Mouse (Mus musculus) MEL (cell line): Measurements from ENCODE around the gene Cdkn1a. TPM values are rescaled to one million over a fixed set of nuclear protein-coding genes. Genes with fewer than 3 reads are reported as not detected.

Experiments used
- DNase-seq: peaks from one replicate; pipeline ENCODE4 v3.0.0; 2011; ENCODE audit warnings: low read depth, low spot score
- H3K27ac ChIP-seq: 2 replicates; pipeline ENCODE4 v1.5.1; 2012; ENCODE audit warnings: low read depth, mild to moderate bottlenecking, control low read depth, low read length, moderate library complexity; ENCODE audit not compliant: control insufficient read depth
- H3K27me3 ChIP-seq, 2 experiments: fragments of 150-350 bp in 1 of 2; sonication (generic) in 1 of 2; 2 replicates each; pipeline ENCODE4 v1.6.1; 2012; ENCODE audit warnings: low read length in 2 of 2, mild to moderate bottlenecking in 2 of 2, improper control_type of control experiment in 1 of 2, moderate library complexity in 1 of 2; ENCODE audit not compliant: insufficient read depth in 2 of 2, control insufficient read depth in 1 of 2
- H3K36me3 ChIP-seq, 2 experiments: 2 replicates each; pipeline ENCODE4 v1.6.1; 2012 to 2014; ENCODE audit warnings: low read length in 2 of 2, improper control_type of control experiment in 1 of 2, inconsistent platforms in 1 of 2, mild to moderate bottlenecking in 1 of 2; ENCODE audit not compliant: insufficient read depth in 2 of 2, control insufficient read depth in 1 of 2
- H3K4me1 ChIP-seq, 2 experiments: fragments of 150-350 bp in 1 of 2; sonication (generic) in 1 of 2; 2 replicates each; pipeline ENCODE4 v1.6.1; 2012; ENCODE audit warnings: low read length in 2 of 2, improper control_type of control experiment in 1 of 2, mild to moderate bottlenecking in 1 of 2; ENCODE audit not compliant: insufficient read depth in 2 of 2, control insufficient read depth in 1 of 2
- H3K4me3 ChIP-seq, 2 experiments: fragments of 150-350 bp in 1 of 2; sonication (generic) in 1 of 2; 2 replicates each; pipeline ENCODE4 v1.5.1; 2012; ENCODE audit warnings: low read depth in 2 of 2, low read length in 2 of 2, mild to moderate bottlenecking in 2 of 2, moderate library complexity in 2 of 2, control low read depth in 1 of 2, improper control_type of control experiment in 1 of 2; ENCODE audit not compliant: control insufficient read depth in 1 of 2, insufficient read depth in 1 of 2
- H3K79me2 ChIP-seq: 2 replicates; pipeline ENCODE4 v1.6.1; 2012; ENCODE audit warnings: mild to moderate bottlenecking, low read length, moderate library complexity; ENCODE audit not compliant: control insufficient read depth, poor library complexity, insufficient read depth
- H3K9ac ChIP-seq: 2 replicates; pipeline ENCODE4 v1.6.1; 2012; ENCODE audit warnings: low read depth, mild to moderate bottlenecking, control low read depth, low read length, moderate library complexity; ENCODE audit not compliant: control insufficient read depth, poor library complexity, severe bottlenecking
- H3K9me3 ChIP-seq: fragments of 150-350 bp; sonication (generic); replicated peaks from 2 replicates; pipeline ENCODE4 v1.6.1; 2012; ENCODE audit warnings: mild to moderate bottlenecking, low read length, improper control_type of control experiment, moderate library complexity; ENCODE audit not compliant: insufficient read depth
- BHLHE40 ChIP-seq: IDR thresholded peaks from 2 replicates; pipeline ENCODE4 v1.6.1; 2012; ENCODE audit warnings: low read depth, mild to moderate bottlenecking, inconsistent platforms, low read length, improper control_type of control experiment, borderline replicate concordance
- ELF1 ChIP-seq: IDR thresholded peaks from 2 replicates; pipeline ENCODE4 v1.6.1; 2014; ENCODE audit warnings: low read depth, mild to moderate bottlenecking, inconsistent platforms, low read length, improper control_type of control experiment, moderate library complexity
- EP300 ChIP-seq, 2 experiments: IDR thresholded peaks; 2 replicates each; pipeline ENCODE4 v1.6.1; 2011; ENCODE audit warnings: improper control_type of control experiment in 2 of 2, low read length in 2 of 2, low read depth in 1 of 2, mild to moderate bottlenecking in 1 of 2
- ETS1 ChIP-seq: IDR thresholded peaks from 2 replicates; pipeline ENCODE4 v1.6.1; 2012; ENCODE audit warnings: low read depth, mild to moderate bottlenecking, inconsistent platforms, low read length, improper control_type of control experiment, moderate library complexity
- GABPA ChIP-seq: IDR thresholded peaks from 2 replicates; pipeline ENCODE4 v1.6.1; 2012; ENCODE audit warnings: low read depth, mild to moderate bottlenecking, inconsistent platforms, low read length, improper control_type of control experiment, moderate library complexity
- GATA1 ChIP-seq: IDR thresholded peaks from 2 replicates; pipeline ENCODE4 v1.6.1; 2011; ENCODE audit warnings: low read depth, low read length, improper control_type of control experiment
- HCFC1 ChIP-seq: IDR thresholded peaks from 2 replicates; pipeline ENCODE4 v1.6.1; 2012; ENCODE audit warnings: low read depth, mild to moderate bottlenecking, inconsistent platforms, low read length, improper control_type of control experiment, moderate library complexity
- MEF2A ChIP-seq: IDR thresholded peaks from 2 replicates; pipeline ENCODE4 v1.6.1; 2014; ENCODE audit warnings: low read depth, mild to moderate bottlenecking, inconsistent platforms, low read length, improper control_type of control experiment; ENCODE audit not compliant: poor library complexity, insufficient replicate concordance, severe bottlenecking; ENCODE audit errors: extremely low read depth
- NELFE ChIP-seq: IDR thresholded peaks from 2 replicates; pipeline ENCODE4 v1.6.1; 2011; ENCODE audit warnings: low read depth, low read length, improper control_type of control experiment
- POLR2AphosphoS5 ChIP-seq: IDR thresholded peaks from 2 replicates; pipeline ENCODE4 v1.6.1; 2012; ENCODE audit warnings: low read depth, borderline replicate concordance, mild to moderate bottlenecking, inconsistent platforms, low read length, moderate library complexity, mixed read lengths
- RCOR1 ChIP-seq: IDR thresholded peaks from 2 replicates; pipeline ENCODE4 v1.6.1; 2012; ENCODE audit warnings: low read depth, mild to moderate bottlenecking, inconsistent platforms, low read length, improper control_type of control experiment
- SMC3 ChIP-seq: IDR thresholded peaks from 2 replicates; pipeline ENCODE4 v1.6.1; 2011; ENCODE audit warnings: low read depth, low read length, improper control_type of control experiment
- TBP ChIP-seq: IDR thresholded peaks from 2 replicates; pipeline ENCODE4 v1.8.0; 2011; ENCODE audit warnings: low read depth, low read length, improper control_type of control experiment
- TCF12 ChIP-seq: IDR thresholded peaks from 2 replicates; pipeline ENCODE4 v1.6.1; 2014; ENCODE audit warnings: low read depth, mild to moderate bottlenecking, inconsistent platforms, low read length, improper control_type of control experiment, moderate library complexity
- UBTF ChIP-seq: IDR thresholded peaks from 2 replicates; pipeline ENCODE4 v1.6.1; 2012; ENCODE audit warnings: low read depth, mild to moderate bottlenecking, inconsistent platforms, low read length, improper control_type of control experiment, moderate library complexity, borderline replicate concordance; ENCODE audit not compliant: insufficient read depth
- USF1 ChIP-seq: IDR thresholded peaks from 2 replicates; pipeline ENCODE4 v1.6.1; 2014; ENCODE audit warnings: low read depth, mild to moderate bottlenecking, inconsistent platforms, low read length, improper control_type of control experiment, moderate library complexity
- ZKSCAN1 ChIP-seq: IDR thresholded peaks from 2 replicates; pipeline ENCODE4 v1.6.1; 2012; ENCODE audit warnings: low read depth, mild to moderate bottlenecking, inconsistent platforms, low read length, improper control_type of control experiment, moderate library complexity
- ZMIZ1 ChIP-seq: IDR thresholded peaks from 2 replicates; pipeline ENCODE4 v1.6.1; 2012; ENCODE audit warnings: low read depth, mild to moderate bottlenecking, inconsistent platforms, low read length, improper control_type of control experiment, moderate library complexity
- ZNF384 ChIP-seq: IDR thresholded peaks from 2 replicates; pipeline ENCODE4 v1.6.1; 2012; ENCODE audit warnings: low read depth, mild to moderate bottlenecking, inconsistent platforms, low read length, improper control_type of control experiment
- polyA plus RNA-seq, 2 experiments: library from polyadenylated mRNA; stranded (reverse) in 1 of 2; unstranded in 1 of 2; fragments of >175 nt in 1 of 2; fragments of >200 nt in 1 of 2; gene quantifications; 2 replicates each; pipeline versions ENCODE4 v1.2.1 to v1.2.4; 2012; ENCODE audit warnings: low replicate concordance in 2 of 2, low read depth in 1 of 2; ENCODE audit not compliant: insufficient read length in 2 of 2, insufficient read depth in 1 of 2, missing spikeins in 1 of 2
- total RNA-seq: library from RNA; depleted of rRNA; stranded (reverse); fragments of 300-350 nt; gene quantifications from 2 replicates; pipeline ENCODE4 v1.2.3, GENCODE M21; 2012

Gene Cdkn1a
- total and polyA plus RNA-seq, 3 experiments: 2.0 to 21.0 TPM; not detected in 1

DNA sequence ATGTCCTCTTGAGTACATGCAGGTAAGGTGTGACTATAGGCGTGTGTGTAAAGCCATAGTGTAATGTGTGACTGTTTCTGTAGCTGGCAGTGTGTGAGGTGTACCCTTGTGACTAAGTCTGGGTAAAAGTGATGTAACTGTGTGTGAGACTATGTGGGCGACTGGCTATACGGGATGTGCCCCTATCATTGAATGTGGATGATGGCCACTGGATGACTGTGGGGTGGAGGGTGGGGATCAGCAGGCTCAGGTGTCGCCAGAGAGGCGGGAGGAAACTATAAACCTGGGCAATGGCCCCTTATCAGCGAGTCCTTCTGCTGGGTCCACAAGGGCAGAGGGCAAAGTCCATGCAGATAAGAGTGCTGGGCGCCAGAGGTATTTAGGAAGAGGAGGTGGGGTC lies 40.9 kb upstream of the Cdkn1a start:
- no peak for DNase-seq
- Histone ChIP-seq H3K4me1 (peaks cover 3 to 6% of the 10 kb centered on the region in 2 experiments; a peak in 2 of 4 replicates), H3K9ac (no peak overlapping the region), H3K4me3 (no peak overlapping the region), H3K79me2 (no peaks in the 10 kb centered on the region), H3K9me3 (no peaks in the 10 kb centered on the region), H3K27me3 (no peaks in the 10 kb centered on the region), H3K27ac (no peak overlapping the region), H3K36me3 (peaks cover 0 to 4% of the 10 kb centered on the region in 2 experiments; a peak in 2 of 4 replicates)
- no peak for TF ChIP-seq ZKSCAN1
- TF ChIP-seq HCFC1: no peak
- TF ChIP-seq NELFE: no peak
- no peak for TF ChIP-seq ZNF384
- TF ChIP-seq ZMIZ1: no peak
- no peak for TF ChIP-seq TCF12
- TF ChIP-seq GABPA: no peak
- TF ChIP-seq MEF2A: no peak
- TF ChIP-seq BHLHE40: no peak

DNA sequence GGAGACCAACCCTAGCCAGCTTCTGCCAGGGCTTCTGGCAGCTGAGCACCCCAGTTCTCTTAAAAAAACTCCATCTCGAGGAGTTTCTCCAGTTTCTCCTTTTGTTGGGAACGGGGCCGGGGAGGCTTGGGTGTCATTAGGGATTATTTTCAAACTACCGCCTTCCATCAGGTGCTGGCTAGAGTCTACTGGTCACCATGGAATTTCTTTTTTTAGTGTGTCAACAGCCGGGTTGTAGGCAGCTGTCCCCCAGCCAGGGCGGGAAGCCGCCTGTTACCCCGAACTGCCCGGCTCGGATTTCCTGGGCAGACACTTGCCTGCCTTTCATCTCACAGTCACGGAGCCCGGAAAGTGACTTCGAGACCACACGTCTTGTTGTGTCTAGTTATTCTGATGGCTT lies 40.0 kb upstream of the Cdkn1a start:
- Histone ChIP-seq H3K27me3 (no peaks in the 10 kb centered on the region), H3K27ac (no peak overlapping the region), H3K4me3 (no peak overlapping the region), H3K36me3 (peaks cover 0 to 2% of the 10 kb centered on the region in 2 experiments; a peak in 1 of 4 replicates)
- DNase-seq: no peak
- TF ChIP-seq EP300 (IDR thresholded peaks at IDR 0.05; ENCODE audit: low read depth in 1 of 2, low read length in 2 of 2) (no peak), SMC3 (no peak), POLR2AphosphoS5 (no peak), ETS1 (no peak)
- TF ChIP-seq, all 39 proteins: peak for 0
- no peaks in the 10 kb centered on the region for H3K79me2 ChIP-seq
- H3K9me3 ChIP-seq: no peaks in the 10 kb centered on the region
- peaks cover 3 to 6% of the 10 kb centered on the region in 2 experiments; a peak in 2 of 4 replicates for H3K4me1 ChIP-seq
- no peak overlapping the region for H3K9ac ChIP-seq

DNA sequence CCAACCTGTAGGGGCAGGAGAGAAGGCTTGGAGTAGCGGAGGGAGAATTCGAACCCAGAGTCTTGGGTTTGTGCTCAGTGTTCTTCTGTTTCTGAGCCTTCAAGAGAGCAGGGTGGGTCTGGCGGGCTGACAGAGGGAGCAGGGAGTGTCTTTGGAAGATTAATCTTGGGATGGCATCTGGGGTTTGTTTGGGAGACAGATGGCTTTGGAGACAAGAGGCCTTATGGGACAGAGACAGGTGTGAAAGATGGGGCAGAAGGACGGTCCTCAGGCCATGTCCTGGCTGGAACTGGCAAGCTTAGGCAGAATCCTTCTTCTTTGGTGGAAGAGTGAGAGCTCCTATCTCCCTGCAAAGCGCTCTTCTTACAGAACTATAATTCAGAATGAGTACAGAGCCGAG lies 37.7 kb upstream of the Cdkn1a start:
- Histone ChIP-seq H3K4me1 (peaks cover 3 to 6% of the 10 kb centered on the region in 2 experiments; a peak in 2 of 4 replicates), H3K27ac (no peak overlapping the region), H3K9me3 (no peaks in the 10 kb centered on the region), H3K36me3 (peaks cover 0 to 2% of the 10 kb centered on the region in 2 experiments; a peak in 1 of 4 replicates), H3K27me3 (no peaks in the 10 kb centered on the region), H3K9ac (no peak overlapping the region), H3K79me2 (no peaks in the 10 kb centered on the region), H3K4me3 (no peak overlapping the region)
- DNase-seq: no peak
- TF ChIP-seq MEF2A: no peak
- TF ChIP-seq TBP: no peak
- TF ChIP-seq GABPA: no peak
- no peak for TF ChIP-seq UBTF
- TF ChIP-seq USF1: no peak
- no peak for TF ChIP-seq POLR2AphosphoS5
- TF ChIP-seq GATA1: no peak
- TF ChIP-seq ELF1: no peak
- TF ChIP-seq RCOR1: no peak
- no peak for TF ChIP-seq NELFE
